In genomic region chr10:69213986-69214385, GRCm38 (mm10) we compare ENCODE assay signal across 8 mouse cellular contexts. TPM values are rescaled to one million over a fixed set of nuclear protein-coding genes. Genes with fewer than 3 reads are reported as not detected.
DNase-seq lines count a peak whose midpoint lies in the region; ATAC-seq and TF ChIP-seq lines count a peak whose summit lies in the region.

No protein-coding gene starts in this region.

- H3K4me2 ChIP-seq in heart, embryonic 13.5 days = peak overlapping the region; percentile 84
- peak overlapping the region; percentile 89 for H3K4me2 ChIP-seq in neural tube, embryonic 13.5 days

- no peak for TF ChIP-seq CTCF in spleen, adult 2 months (IDR thresholded peaks at IDR 0.05; ENCODE audit: extremely low read depth, insufficient read depth, insufficient read length, insufficient replicate concordance)
- no peak for TF ChIP-seq CTCF in liver, adult 2 months (IDR thresholded peaks at IDR 0.05; ENCODE audit: low read depth, low read length)

- no peak for TF ChIP-seq POLR2A in spleen, adult 2 months (IDR thresholded peaks at IDR 0.05; ENCODE audit: low read depth, low read length)
- TF ChIP-seq POLR2A in liver, adult 2 months (IDR thresholded peaks at IDR 0.05; ENCODE audit: extremely low read depth, insufficient read depth, low read length) = no peak

- H3K79me2 ChIP-seq in liver, adult 2 months (ENCODE audit: control insufficient read depth, insufficient read depth, low read length) = peaks cover 11% of the 10 kb centered on the region; the same call in 1 of the 2 replicates

- no peak overlapping the region for H3K4me3 ChIP-seq in spleen, adult 2 months (ENCODE audit: extremely low read depth, insufficient read depth, insufficient read length)
- H3K4me3 ChIP-seq in heart, embryonic 13.5 days = peak overlapping the region; percentile 75
- H3K4me3 ChIP-seq in liver, adult 2 months (ENCODE audit: insufficient read depth, low read depth, low read length) = peak overlapping the region; percentile 88
- H3K4me3 ChIP-seq in neural tube, embryonic 13.5 days = peak overlapping the region; percentile 76

- H3K27ac ChIP-seq in spleen, adult 2 months (ENCODE audit: insufficient read depth, low read length) = 0 out of 2 replicates have a peak overlapping the region, but pooled peaks have one; percentile 74
- H3K27ac ChIP-seq in heart, embryonic 13.5 days (replicated peaks) = peak overlapping the region; percentile 100
- peak overlapping the region; percentile 98 for H3K27ac ChIP-seq in liver, adult 2 months (replicated peaks; ENCODE audit: insufficient read depth, low read depth, low read length)
- H3K27ac ChIP-seq in neural tube, embryonic 13.5 days (replicated peaks) = no peak overlapping the region

- WGBS in spleen, adult 2 months = 47% methylated on average over 5 of the region's 5 CpGs
- 6% methylated on average over 5 of the region's 5 CpGs for WGBS in heart, embryonic 13.5 days
- WGBS in liver, adult 2 months = 1% methylated on average over 5 of the region's 5 CpGs
- 39% methylated on average over 5 of the region's 5 CpGs for WGBS in neural tube, embryonic 13.5 days

- H3K9ac ChIP-seq in heart, embryonic 13.5 days = peak overlapping the region; percentile 95
- peak overlapping the region; percentile 97 for H3K9ac ChIP-seq in liver, adult 2 months (ENCODE audit: low read depth, low read length)
- H3K9ac ChIP-seq in neural tube, embryonic 13.5 days = peak overlapping the region; percentile 96

- ATAC-seq in heart, embryonic 13.5 days (ENCODE audit: extremely low read depth, insufficient number of reproducible peaks, low FRiP score, low TSS enrichment) = no peak
- ATAC-seq in neural tube, embryonic 13.5 days (ENCODE audit: low read depth) = no peak

- no peak for DNase-seq in spleen, adult 2 months (ENCODE audit: low read depth in 1 of 2, low spot score in 2 of 2)
- DNase-seq in spleen, postnatal 4 days (ENCODE audit: low spot score in 2 of 2) = no peak
- peak; percentile 94 for DNase-seq in liver, adult 2 months (ENCODE audit: extremely low read depth, low read depth, low spot score)
- no peak for DNase-seq in cerebellum, adult 18-20 months
- no peak for DNase-seq in frontal cortex, postnatal 25 days (ENCODE audit: low spot score in 2 of 2)
- DNase-seq in right cerebral cortex, postnatal 36 days (ENCODE audit: low spot score in 2 of 2) = no peak

- peaks cover 14% of the 10 kb centered on the region; the same call in 1 of the 2 replicates for H3K4me1 ChIP-seq in spleen, adult 2 months (ENCODE audit: control insufficient read depth, insufficient read depth, insufficient read length)
- peaks cover 33% of the 10 kb centered on the region for H3K4me1 ChIP-seq in heart, embryonic 13.5 days
- H3K4me1 ChIP-seq in liver, adult 2 months (ENCODE audit: control insufficient read depth, insufficient read depth, low read length) = peaks cover 29% of the 10 kb centered on the region
- H3K4me1 ChIP-seq in neural tube, embryonic 13.5 days (replicated peaks) = peaks cover 24% of the 10 kb centered on the region

- no peaks in the 10 kb centered on the region for H3K9me3 ChIP-seq in heart, embryonic 13.5 days
- H3K9me3 ChIP-seq in neural tube, embryonic 13.5 days = no peaks in the 10 kb centered on the region

- H3K36me3 ChIP-seq in spleen, adult 2 months (ENCODE audit: control insufficient read depth, insufficient read depth, low read length) = no peaks in the 10 kb centered on the region
- H3K36me3 ChIP-seq in heart, embryonic 13.5 days = peaks cover 44% of the 10 kb centered on the region
- peaks cover 16% of the 10 kb centered on the region; the same call in 1 of the 2 replicates for H3K36me3 ChIP-seq in liver, adult 2 months (ENCODE audit: control insufficient read depth, insufficient read depth, low read length)
- peaks cover 20% of the 10 kb centered on the region for H3K36me3 ChIP-seq in neural tube, embryonic 13.5 days

- H3K27me3 ChIP-seq in spleen, adult 2 months (ENCODE audit: control insufficient read depth, insufficient read depth, low read length) = peaks cover 7% of the 10 kb centered on the region; the same call in 1 of the 2 replicates
- H3K27me3 ChIP-seq in heart, embryonic 13.5 days (replicated peaks) = no peaks in the 10 kb centered on the region
- no peaks in the 10 kb centered on the region for H3K27me3 ChIP-seq in liver, adult 2 months (ENCODE audit: control insufficient read depth, insufficient read depth, low read length)
- no peaks in the 10 kb centered on the region for H3K27me3 ChIP-seq in neural tube, embryonic 13.5 days

RNA-seq across cellular contexts. Expression of gene A930033H14Rik, which starts 1.1 kb away (rescaled TPM):
- polyA plus RNA-seq in spleen, adult 2 months (2012; rRNA removed) = 0.53 and 0.58 TPM in 2 replicates
- 1.6 TPM in 2 replicates for polyA plus RNA-seq in heart, embryonic 13.5 days (2015; fragmentation: Nextera tagmentation; extraction: Ambion mirVana)
- total RNA-seq in liver, adult 2 months (2014; rRNA removed) = 4.6 and 5.9 TPM in 2 replicates
- 0.26 and 0.50 TPM in 2 replicates for polyA plus RNA-seq in liver, adult 2 months (2012; rRNA removed)
- 1.3 TPM in 2 replicates for polyA plus RNA-seq in neural tube, embryonic 13.5 days (2015; fragmentation: Nextera tagmentation; extraction: Ambion mirVana)
